Mouse (Mus musculus) MEL (cell line): Measurements from ENCODE around the gene Cacna1g. TPM values are rescaled to one million over a fixed set of nuclear protein-coding genes. Genes with fewer than 3 reads are reported as not detected.

Experiments
- DNase-seq: peaks from one replicate; pipeline ENCODE4 v3.0.0; 2011; ENCODE audit warnings: low read depth, low spot score
- H3K27ac ChIP-seq: 2 replicates; pipeline ENCODE4 v1.5.1; 2012; ENCODE audit warnings: low read depth, mild to moderate bottlenecking, control low read depth, low read length, moderate library complexity; ENCODE audit not compliant: control insufficient read depth
- H3K27me3 ChIP-seq, 2 experiments: fragments of 150-350 bp in 1 of 2; sonication (generic) in 1 of 2; 2 replicates each; pipeline ENCODE4 v1.6.1; 2012; ENCODE audit warnings: low read length in 2 of 2, mild to moderate bottlenecking in 2 of 2, improper control_type of control experiment in 1 of 2, moderate library complexity in 1 of 2; ENCODE audit not compliant: insufficient read depth in 2 of 2, control insufficient read depth in 1 of 2
- H3K36me3 ChIP-seq, 2 experiments: 2 replicates each; pipeline ENCODE4 v1.6.1; 2012 to 2014; ENCODE audit warnings: low read length in 2 of 2, improper control_type of control experiment in 1 of 2, inconsistent platforms in 1 of 2, mild to moderate bottlenecking in 1 of 2; ENCODE audit not compliant: insufficient read depth in 2 of 2, control insufficient read depth in 1 of 2
- H3K4me1 ChIP-seq, 2 experiments: fragments of 150-350 bp in 1 of 2; sonication (generic) in 1 of 2; 2 replicates each; pipeline ENCODE4 v1.6.1; 2012; ENCODE audit warnings: low read length in 2 of 2, improper control_type of control experiment in 1 of 2, mild to moderate bottlenecking in 1 of 2; ENCODE audit not compliant: insufficient read depth in 2 of 2, control insufficient read depth in 1 of 2
- H3K4me3 ChIP-seq, 2 experiments: fragments of 150-350 bp in 1 of 2; sonication (generic) in 1 of 2; 2 replicates each; pipeline ENCODE4 v1.5.1; 2012; ENCODE audit warnings: low read depth in 2 of 2, low read length in 2 of 2, mild to moderate bottlenecking in 2 of 2, moderate library complexity in 2 of 2, control low read depth in 1 of 2, improper control_type of control experiment in 1 of 2; ENCODE audit not compliant: control insufficient read depth in 1 of 2, insufficient read depth in 1 of 2
- H3K79me2 ChIP-seq: 2 replicates; pipeline ENCODE4 v1.6.1; 2012; ENCODE audit warnings: mild to moderate bottlenecking, low read length, moderate library complexity; ENCODE audit not compliant: control insufficient read depth, poor library complexity, insufficient read depth
- H3K9ac ChIP-seq: 2 replicates; pipeline ENCODE4 v1.6.1; 2012; ENCODE audit warnings: low read depth, mild to moderate bottlenecking, control low read depth, low read length, moderate library complexity; ENCODE audit not compliant: control insufficient read depth, poor library complexity, severe bottlenecking
- H3K9me3 ChIP-seq: fragments of 150-350 bp; sonication (generic); replicated peaks from 2 replicates; pipeline ENCODE4 v1.6.1; 2012; ENCODE audit warnings: mild to moderate bottlenecking, low read length, improper control_type of control experiment, moderate library complexity; ENCODE audit not compliant: insufficient read depth
- CHD1 ChIP-seq: IDR thresholded peaks from 2 replicates; pipeline ENCODE4 v1.6.1; 2012; ENCODE audit warnings: low read depth, mild to moderate bottlenecking, inconsistent platforms, low read length, improper control_type of control experiment
- CHD2 ChIP-seq: IDR thresholded peaks from 2 replicates; pipeline ENCODE4 v1.6.1; 2011; ENCODE audit warnings: low read length, improper control_type of control experiment
- CTCF ChIP-seq, 3 experiments: IDR thresholded peaks in 2 of 3; conservative IDR thresholded peaks in 1 of 3; 2 replicates each; pipeline ENCODE4 v1.5.1; 2011 to 2012; ENCODE audit warnings: low read length in 3 of 3, low read depth in 2 of 3, mild to moderate bottlenecking in 2 of 3, improper control_type of control experiment in 1 of 3, inconsistent platforms in 1 of 3, mixed read lengths in 1 of 3, moderate library complexity in 1 of 3; ENCODE audit not compliant: control insufficient read depth in 1 of 3, insufficient read depth in 1 of 3, poor library complexity in 1 of 3, severe bottlenecking in 1 of 3
- GABPA ChIP-seq: IDR thresholded peaks from 2 replicates; pipeline ENCODE4 v1.6.1; 2012; ENCODE audit warnings: low read depth, mild to moderate bottlenecking, inconsistent platforms, low read length, improper control_type of control experiment, moderate library complexity
- HCFC1 ChIP-seq: IDR thresholded peaks from 2 replicates; pipeline ENCODE4 v1.6.1; 2012; ENCODE audit warnings: low read depth, mild to moderate bottlenecking, inconsistent platforms, low read length, improper control_type of control experiment, moderate library complexity
- JUND ChIP-seq: IDR thresholded peaks from 2 replicates; pipeline ENCODE4 v1.6.1; 2011; ENCODE audit warnings: low read depth, mild to moderate bottlenecking, improper control_type of control experiment, low read length
- MAX ChIP-seq: IDR thresholded peaks from 2 replicates; pipeline ENCODE4 v1.6.1; 2011; ENCODE audit warnings: low read length, improper control_type of control experiment
- MXI1 ChIP-seq: IDR thresholded peaks from 2 replicates; pipeline ENCODE4 v1.6.1; 2011; ENCODE audit warnings: mild to moderate bottlenecking, low read depth, low read length, improper control_type of control experiment
- MYB ChIP-seq: IDR thresholded peaks from 2 replicates; pipeline ENCODE4 v1.6.1; 2011; ENCODE audit warnings: mild to moderate bottlenecking, low read depth, low read length, improper control_type of control experiment
- NELFE ChIP-seq: IDR thresholded peaks from 2 replicates; pipeline ENCODE4 v1.6.1; 2011; ENCODE audit warnings: low read depth, low read length, improper control_type of control experiment
- POLR2A ChIP-seq, 2 experiments: IDR thresholded peaks; 2 replicates each; pipeline ENCODE4 v1.6.1; 2011 to 2012; ENCODE audit warnings: low read length in 2 of 2, mild to moderate bottlenecking in 2 of 2, control low read depth in 1 of 2, improper control_type of control experiment in 1 of 2, low read depth in 1 of 2, moderate library complexity in 1 of 2; ENCODE audit not compliant: control insufficient read depth in 1 of 2, insufficient read depth in 1 of 2, poor library complexity in 1 of 2
- POLR2AphosphoS2 ChIP-seq: IDR thresholded peaks from 2 replicates; pipeline ENCODE4 v1.6.1; 2011; ENCODE audit warnings: low read length, improper control_type of control experiment
- RAD21 ChIP-seq: IDR thresholded peaks from 2 replicates; pipeline ENCODE4 v1.6.1; 2011; ENCODE audit warnings: mild to moderate bottlenecking, low read depth, low read length, improper control_type of control experiment
- SMC3 ChIP-seq: IDR thresholded peaks from 2 replicates; pipeline ENCODE4 v1.6.1; 2011; ENCODE audit warnings: low read depth, low read length, improper control_type of control experiment
- TBP ChIP-seq: IDR thresholded peaks from 2 replicates; pipeline ENCODE4 v1.8.0; 2011; ENCODE audit warnings: low read depth, low read length, improper control_type of control experiment
- TCF12 ChIP-seq: IDR thresholded peaks from 2 replicates; pipeline ENCODE4 v1.6.1; 2014; ENCODE audit warnings: low read depth, mild to moderate bottlenecking, inconsistent platforms, low read length, improper control_type of control experiment, moderate library complexity
- USF2 ChIP-seq, 2 experiments: IDR thresholded peaks; 2 replicates each; pipeline ENCODE4 v1.6.1; 2011 to 2012; ENCODE audit warnings: improper control_type of control experiment in 2 of 2, low read length in 2 of 2, borderline replicate concordance in 1 of 2, inconsistent platforms in 1 of 2, low read depth in 1 of 2, mild to moderate bottlenecking in 1 of 2; ENCODE audit not compliant: insufficient read depth in 1 of 2
- ZC3H11A ChIP-seq: IDR thresholded peaks from 2 replicates; pipeline ENCODE4 v1.6.1; 2012; ENCODE audit warnings: low read depth, mild to moderate bottlenecking, inconsistent platforms, low read length, improper control_type of control experiment
- polyA plus RNA-seq, 2 experiments: library from polyadenylated mRNA; stranded (reverse) in 1 of 2; unstranded in 1 of 2; fragments of >175 nt in 1 of 2; fragments of >200 nt in 1 of 2; gene quantifications; 2 replicates each; pipeline versions ENCODE4 v1.2.1 to v1.2.4; 2012; ENCODE audit warnings: low replicate concordance in 2 of 2, low read depth in 1 of 2; ENCODE audit not compliant: insufficient read length in 2 of 2, insufficient read depth in 1 of 2, missing spikeins in 1 of 2
- total RNA-seq: library from RNA; depleted of rRNA; stranded (reverse); fragments of 300-350 nt; gene quantifications from 2 replicates; pipeline ENCODE4 v1.2.3, GENCODE M21; 2012

The Cacna1g gene
- total and polyA plus RNA-seq, 3 experiments = 0.01 to 0.04 TPM; not detected in 1

GRCm38 (mm10) chr11:94420991-94421390 lies 53.0 kb downstream of the Cacna1g start:
- Histone ChIP-seq H3K9me3 (no peaks in the 10 kb centered on the region), H3K27me3 (peaks cover 9 to 14% of the 10 kb centered on the region in 2 experiments), H3K27ac (no peak overlapping the region), H3K79me2 (no peaks in the 10 kb centered on the region), H3K4me3 (no peak overlapping the region), H3K9ac (no peak overlapping the region)
- DNase-seq = no peak
- TF ChIP-seq NELFE (no peak), HCFC1 (no peak), ZC3H11A (no peak), CHD2 (no peak), POLR2A (IDR thresholded peaks at IDR 0.05; ENCODE audit: control insufficient read depth in 1 of 2, insufficient read depth in 1 of 2, low read depth in 1 of 2, low read length in 2 of 2, poor library complexity in 1 of 2) (no peak)
- TF ChIP-seq, all 39 proteins: peak for 0
- Histone ChIP-seq H3K4me1 (no peaks in the 10 kb centered on the region), H3K36me3 (no peaks in the 10 kb centered on the region)

DNA sequence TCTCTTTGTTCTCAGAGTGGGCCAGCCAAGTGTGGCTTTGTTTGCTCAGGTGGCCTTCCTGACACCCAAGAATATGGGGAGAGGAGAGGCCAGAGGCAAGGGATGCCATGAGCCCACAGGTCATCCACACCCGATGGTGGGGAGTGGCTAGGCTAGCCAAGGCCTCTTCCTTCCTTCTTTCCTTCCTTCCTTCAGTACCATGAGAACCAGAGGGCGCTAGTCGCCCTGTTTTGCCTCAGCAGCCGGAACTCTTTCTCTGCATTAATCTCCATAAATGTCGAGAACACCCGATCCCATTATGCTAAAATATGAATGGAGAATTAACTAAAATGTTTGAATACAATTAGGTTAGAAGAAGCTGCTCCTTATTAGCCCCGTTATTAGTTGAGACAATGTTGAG lies 53.7 kb downstream of the Cacna1g start:
- Histone ChIP-seq H3K4me3 (no peak overlapping the region), H3K36me3 (no peaks in the 10 kb centered on the region), H3K27me3 (peaks cover 11 to 14% of the 10 kb centered on the region in 2 experiments)
- no peak for TF ChIP-seq POLR2AphosphoS2
- peak; percentile 33 for TF ChIP-seq SMC3
- TF ChIP-seq CTCF (IDR thresholded peaks at IDR 0.05 in 2 of 3, conservative IDR thresholded peaks at IDR 0.05 in 1 of 3; ENCODE audit: control insufficient read depth in 1 of 3, insufficient read depth in 1 of 3, low read depth in 2 of 3, low read length in 3 of 3, poor library complexity in 1 of 3, severe bottlenecking in 1 of 3) = peak in 2 of 3 experiments; percentile 35 to 39; a peak in 4 of 6 replicates
- TF ChIP-seq RAD21 = peak; percentile 31
- TF ChIP-seq, all 39 proteins: peak for 3
- Histone ChIP-seq H3K4me1 (no peaks in the 10 kb centered on the region), H3K9me3 (no peaks in the 10 kb centered on the region), H3K27ac (no peak overlapping the region), H3K79me2 (no peaks in the 10 kb centered on the region), H3K9ac (no peak overlapping the region)
- peak; percentile 16 for DNase-seq

DNA sequence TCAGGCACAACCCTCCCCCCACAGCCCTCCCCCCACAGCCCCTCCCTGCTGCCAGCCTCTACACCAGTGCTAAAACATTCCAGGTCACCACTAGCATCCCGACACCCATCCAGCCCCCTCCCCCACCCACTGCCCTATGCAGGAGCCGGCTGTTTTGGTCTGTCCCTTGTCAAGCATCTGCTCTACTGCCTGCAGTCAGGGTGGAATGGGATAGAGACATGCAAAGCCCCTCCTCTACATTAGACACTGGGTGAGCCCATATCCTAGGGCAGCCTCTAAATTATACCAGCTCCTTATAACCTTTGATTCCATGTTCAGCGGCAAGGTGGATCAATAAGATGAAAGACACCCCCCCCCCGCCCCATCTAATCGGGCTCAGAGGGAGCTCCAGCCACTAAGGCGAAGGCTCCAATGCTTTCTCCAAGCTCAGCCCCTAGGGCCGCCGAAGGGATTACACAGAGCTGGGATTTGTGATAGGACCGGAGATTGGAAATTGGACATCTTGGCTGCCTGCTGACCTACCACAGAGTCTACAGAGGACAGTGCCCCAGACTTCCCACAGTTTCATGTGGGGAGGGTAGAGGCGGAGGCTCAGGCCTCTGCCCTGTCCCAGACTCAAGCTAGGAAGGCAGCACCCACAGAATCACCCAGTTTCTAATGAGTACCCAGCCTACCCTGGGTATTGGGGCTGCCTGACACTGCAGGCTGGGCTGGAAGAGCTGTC lies 54.8 kb downstream of the Cacna1g start:
- no peak for TF ChIP-seq MYB
- TF ChIP-seq USF2 (IDR thresholded peaks at IDR 0.05; ENCODE audit: borderline replicate concordance in 1 of 2, insufficient read depth in 1 of 2, low read depth in 1 of 2, low read length in 2 of 2) = no peak
- no peak for TF ChIP-seq HCFC1
- no peak for TF ChIP-seq MXI1
- TF ChIP-seq GABPA = no peak
- no peak for TF ChIP-seq MAX
- TF ChIP-seq CHD1 = no peak
- TF ChIP-seq JUND = no peak
- TF ChIP-seq TCF12 = no peak
- no peak for TF ChIP-seq TBP
- peaks cover 10 to 14% of the 10 kb centered on the region in 2 experiments for H3K27me3 ChIP-seq

More for the DNA sequence above, 54.8 kb downstream of the Cacna1g start:
- no peak overlapping the region for H3K4me3 ChIP-seq
- no peaks in the 10 kb centered on the region for H3K36me3 ChIP-seq
- H3K4me1 ChIP-seq = no peaks in the 10 kb centered on the region
- no peaks in the 10 kb centered on the region for H3K9me3 ChIP-seq
- H3K9ac ChIP-seq = no peak overlapping the region
- no peak overlapping the region for H3K27ac ChIP-seq
- no peak for DNase-seq
- H3K79me2 ChIP-seq = no peaks in the 10 kb centered on the region
